Mouse (Mus musculus): ENCODE results near the gene Rnase11.
"Not testable (repeated sequence)": the region's sequence is repeated elsewhere in the genome, so short reads cannot be mapped to it uniquely, and the experiment has no call there.

Gene Rnase11

GRCm38 (mm10) chr14:51079180-51079579 lies 29.2 kb upstream of the Rnase11 start:
- no peak for DNase-seq

GRCm38 (mm10) chr14:51074335-51074734 lies 24.4 kb upstream of the Rnase11 start, which contains the start of gene Olfr750:
Gene Olfr750, minus strand, starts transcription at chr14:51074435.
- no peak for DNase-seq

- peak; percentile 31 to 67 for DNase-seq
These were observed 19.7 kb upstream of the Rnase11 start for GRCm38 (mm10) chr14:51069617-51070016.

GRCm38 (mm10) chr14:51068956-51069355 lies 19.0 kb upstream of the Rnase11 start:
- no peak for DNase-seq

- no peak for DNase-seq
These were observed 10.8 kb upstream of the Rnase11 start for GRCm38 (mm10) chr14:51060761-51061160.

GRCm38 (mm10) chr14:51057401-51057831 lies 7.5 kb upstream of the Rnase11 start, which contains the start of gene Rnase12:
Gene Rnase12, minus strand, starts transcription at chr14:51057661.
- DNase-seq = no peak

GRCm38 (mm10) chr14:51054243-51055237 lies 4.6 kb upstream of the Rnase11 start:
- no peak for DNase-seq

- no peak for DNase-seq
These were observed 3.2 kb upstream of the Rnase11 start for GRCm38 (mm10) chr14:51053176-51053575.

- no peak for DNase-seq
These were observed 2.0 kb upstream of the Rnase11 start for GRCm38 (mm10) chr14:51051941-51052340.

- no peak for DNase-seq
These were observed 2.1 kb downstream of the Rnase11 start for GRCm38 (mm10) chr14:51047846-51048245.

GRCm38 (mm10) chr14:51041769-51042168 lies 8.2 kb downstream of the Rnase11 start, which contains the start of gene Rnase9:
Gene Rnase9, minus strand, starts transcription at chr14:51041869.
- no peak for DNase-seq

GRCm38 (mm10) chr14:51036214-51036613 lies 13.7 kb downstream of the Rnase11 start:
- no peak for DNase-seq

- DNase-seq = no peak
These were observed 14.8 kb downstream of the Rnase11 start for GRCm38 (mm10) chr14:51035206-51035605.

- DNase-seq = peak; percentile 7 to 19
These were observed 22.4 kb downstream of the Rnase11 start for GRCm38 (mm10) chr14:51027387-51028155.

GRCm38 (mm10) chr14:51026391-51027133 lies 23.4 kb downstream of the Rnase11 start:
- peak; percentile 75 to 77 for DNase-seq

GRCm38 (mm10) chr14:51024820-51025219 lies 25.1 kb downstream of the Rnase11 start:
- DNase-seq = no peak

- no peak for DNase-seq
These were observed 26.5 kb downstream of the Rnase11 start for GRCm38 (mm10) chr14:51023457-51023856.

GRCm38 (mm10) chr14:51017256-51017655 lies 32.7 kb downstream of the Rnase11 start:
- DNase-seq = no peak

GRCm38 (mm10) chr14:51015780-51016179 lies 34.2 kb downstream of the Rnase11 start:
- no peak for DNase-seq

GRCm38 (mm10) chr14:51014724-51015123 lies 35.2 kb downstream of the Rnase11 start:
- DNase-seq = not testable (repeated sequence)

GRCm38 (mm10) chr14:51009572-51009971 lies 40.4 kb downstream of the Rnase11 start:
- no peak for DNase-seq

GRCm38 (mm10) chr14:51008781-51009180 lies 41.2 kb downstream of the Rnase11 start:
- no peak for DNase-seq

Measured in cerebellum, postnatal 14 days (tissue).